Mouse (Mus musculus) CH12.LX (cell line): ENCODE measurements at regions not wholly inside any gene's neighbourhood (a gene's known extent, or its start where the extent isn't known, plus 50 kb on each side); places are given as distances from the start of the nearest gene placed in this dataset.

Experiments used
- MAZ ChIP-seq: IDR thresholded peaks from 2 replicates; pipeline ENCODE4 v1.6.1; 2012; ENCODE audit warnings: low read depth, mild to moderate bottlenecking, inconsistent platforms, low read length, improper control_type of control experiment, moderate library complexity
- NELFE ChIP-seq: IDR thresholded peaks from 2 replicates; pipeline ENCODE4 v1.6.1; 2011; ENCODE audit warnings: low read depth, low read length, improper control_type of control experiment
- ZMIZ1 ChIP-seq: IDR thresholded peaks from 2 replicates; pipeline ENCODE4 v1.6.1; 2012; ENCODE audit warnings: low read depth, mild to moderate bottlenecking, inconsistent platforms, low read length, improper control_type of control experiment

DNA sequence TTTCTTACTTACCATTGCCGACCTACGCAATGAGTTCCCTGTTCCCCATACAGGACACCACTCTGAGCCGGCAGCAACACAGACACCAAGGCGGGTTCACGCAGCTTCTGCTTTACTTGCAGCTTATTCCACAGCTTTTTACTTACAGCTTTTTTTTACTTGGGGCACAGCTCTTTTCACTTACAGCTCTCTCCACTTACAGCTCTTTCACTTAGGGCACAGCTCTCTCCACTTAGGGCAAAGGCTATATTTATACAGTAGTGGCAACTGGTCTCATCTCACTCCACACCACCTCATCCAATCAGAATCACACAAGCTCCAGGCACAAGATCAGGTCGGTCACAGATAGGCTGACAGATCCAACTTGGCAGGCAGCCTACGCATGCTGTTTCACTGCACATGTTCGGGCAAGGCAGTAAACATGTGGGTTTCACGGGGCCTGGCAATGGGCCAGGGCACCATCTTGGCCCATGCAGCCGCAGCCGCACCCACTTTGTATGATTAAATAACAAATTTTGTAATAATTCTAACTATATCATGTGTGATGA is 154.9 kb upstream of the Hapln1 start:
- no peak for TF ChIP-seq ZMIZ1
- no peak for TF ChIP-seq NELFE
- no peak for TF ChIP-seq MAZ
